Mouse (Mus musculus) mouse embryonic stem cell (cell line): ENCODE measurements around the gene Trim69.

Experiments used
- in situ Hi-C, 2 experiments: fragments of 300-500 bp; cut with MboI; formaldehyde crosslinking; loops; 1 replicate in 1 of 2; 3 replicates in 1 of 2; pipeline ENCODE4 v1.14.3; 2019 to 2020; ENCODE audit warnings: low sequenced_read_pairs in 2 of 2, low pct_unique_long_range_greater_than_20kb in 1 of 2, mixed read lengths in 1 of 2; ENCODE audit not compliant: unreplicated experiment in 1 of 2

The Trim69 gene

GRCm38 (mm10) chr2:122149716-122150115 is 10.8 kb upstream of the Trim69 start:
- in situ Hi-C loops = no loop called here

- in situ Hi-C loops = no loop called here
Observed at GRCm38 (mm10) chr2:122151221-122151620, 9.3 kb upstream of the Trim69 start.

GRCm38 (mm10) chr2:122152850-122153249 is 7.7 kb upstream of the Trim69 start:
- in situ Hi-C loops = no loop called here

GRCm38 (mm10) chr2:122153681-122154365 is 6.7 kb upstream of the Trim69 start:
- in situ Hi-C loops = no loop called here

- in situ Hi-C loops = no loop called here
Observed at GRCm38 (mm10) chr2:122154479-122154878, 6.0 kb upstream of the Trim69 start.

GRCm38 (mm10) chr2:122155292-122155691 is 5.2 kb upstream of the Trim69 start:
- in situ Hi-C loops = no loop called here

GRCm38 (mm10) chr2:122156051-122156700 is 4.3 kb upstream of the Trim69 start:
- in situ Hi-C loops = no loop called here

- in situ Hi-C loops = no loop called here
Observed at GRCm38 (mm10) chr2:122157561-122157960, 2.9 kb upstream of the Trim69 start.

- in situ Hi-C loops = no loop called here
Observed at GRCm38 (mm10) chr2:122158362-122158802, 2.1 kb upstream of the Trim69 start.

- in situ Hi-C loops = loop anchor here in 1 of 2 experiments (10.0 kb wide), 1 partner anchor 85 kb away; no protein-coding TSS in a partner anchor
Observed at GRCm38 (mm10) chr2:122159667-122160066, 833 bp upstream of the Trim69 start.

GRCm38 (mm10) chr2:122161542-122161941 is 1.0 kb downstream of the Trim69 start:
- in situ Hi-C loops = loop anchor here in 1 of 2 experiments (10.0 kb wide), 1 partner anchor 87 kb away; no protein-coding TSS in a partner anchor

GRCm38 (mm10) chr2:122162529-122162928 is 2.0 kb downstream of the Trim69 start:
- in situ Hi-C loops = loop anchor here in 1 of 2 experiments (10.0 kb wide), 1 partner anchor 88 kb away; no protein-coding TSS in a partner anchor

- in situ Hi-C loops = loop anchor here in 1 of 2 experiments (10.0 kb wide), 1 partner anchor 89 kb away; no protein-coding TSS in a partner anchor
Observed at GRCm38 (mm10) chr2:122163430-122164195, 3.1 kb downstream of the Trim69 start.

- in situ Hi-C loops = loop anchor here in 1 of 2 experiments (10.0 kb wide), 1 partner anchor 89 kb away; no protein-coding TSS in a partner anchor
Observed at GRCm38 (mm10) chr2:122164293-122164692, 3.8 kb downstream of the Trim69 start.

GRCm38 (mm10) chr2:122171292-122171691 is 10.8 kb downstream of the Trim69 start:
- in situ Hi-C loops = no loop called here

- in situ Hi-C loops = no loop called here
Observed at GRCm38 (mm10) chr2:122172188-122172587, 11.7 kb downstream of the Trim69 start.

GRCm38 (mm10) chr2:122180051-122180822 is 19.7 kb downstream of the Trim69 start:
- in situ Hi-C loops = no loop called here

GRCm38 (mm10) chr2:122185086-122185485 is 24.6 kb downstream of the Trim69 start:
- in situ Hi-C loops = no loop called here
